Mouse (Mus musculus): ENCODE results near the gene Zmiz1. TPM values are rescaled to one million over a fixed set of nuclear protein-coding genes. Genes with fewer than 3 reads are reported as not detected.

The Zmiz1 gene
- polyA plus RNA-seq, 1 experiment from 2014 or later = 18.0 TPM

DNA sequence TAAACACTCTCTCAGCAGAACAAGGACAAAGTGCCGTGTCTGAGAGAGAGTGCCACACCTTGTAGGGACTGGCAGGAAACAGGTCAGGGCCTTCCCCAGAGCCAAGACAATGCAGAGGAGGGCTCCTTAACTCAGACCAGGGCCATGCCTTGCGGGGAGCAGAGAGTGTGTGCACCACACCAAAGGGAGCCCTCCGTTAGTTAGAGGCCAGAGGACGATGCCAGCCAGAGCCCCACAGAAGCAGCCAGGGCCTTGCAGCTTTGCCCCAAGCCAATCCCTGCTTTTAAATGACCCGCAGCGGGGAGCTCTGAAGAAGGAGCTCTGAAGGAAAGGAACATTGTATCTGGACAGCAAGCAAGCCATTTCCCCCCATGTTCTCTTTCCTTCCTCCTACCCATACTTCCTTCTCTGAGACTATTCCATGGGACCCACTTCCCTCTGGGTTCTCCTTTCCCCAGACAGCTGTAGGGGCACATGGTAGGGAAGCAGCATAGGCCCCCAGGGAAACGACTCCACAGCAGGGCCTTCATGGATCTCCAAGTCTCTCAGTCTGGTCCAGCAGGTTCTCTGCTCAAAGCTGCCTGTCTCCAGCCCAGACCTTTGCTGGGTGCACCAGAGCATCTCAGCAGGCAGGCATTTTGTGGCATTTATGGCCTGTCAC is 204.8 kb downstream of the Zmiz1 start:
- WGBS = 76% methylated on average over 7 of the region's 7 CpGs
- Histone ChIP-seq H3K4me1 (ENCODE audit: insufficient read depth, low read depth, low read length) (no peaks in the 10 kb centered on the region), H3K27me3 (replicated peaks; ENCODE audit: insufficient read depth, low read length) (no peaks in the 10 kb centered on the region), H3K9me3 (ENCODE audit: low read length) (no peaks in the 10 kb centered on the region), H3K27ac (ENCODE audit: low read length) (no peak overlapping the region), H3K9ac (replicated peaks; ENCODE audit: low read depth) (no peak overlapping the region), H3K4me3 (ENCODE audit: low read depth, low read length) (no peak overlapping the region), H3K36me3 (ENCODE audit: insufficient read depth, low read length) (peaks cover 22% of the 10 kb centered on the region), H3K4me2 (replicated peaks; ENCODE audit: low read depth, low read length) (no peak overlapping the region)
- DNase-seq (ENCODE audit: low spot score) = no peak
- ATAC-seq = peak; percentile 39; the same call in 1 of the 2 replicates
- no peak for TF ChIP-seq EP300 (IDR thresholded peaks at IDR 0.05)
- TF ChIP-seq CTCF (IDR thresholded peaks at IDR 0.05) = no peak

GRCm38 (mm10) chr14:25664310-25664695 is 205.3 kb downstream of the Zmiz1 start:
- H3K4me3 ChIP-seq (ENCODE audit: low read depth, low read length) = no peak overlapping the region
- no peak overlapping the region for H3K9ac ChIP-seq (replicated peaks; ENCODE audit: low read depth)
- H3K4me1 ChIP-seq (ENCODE audit: insufficient read depth, low read depth, low read length) = no peaks in the 10 kb centered on the region
- H3K27ac ChIP-seq (ENCODE audit: low read length) = no peak overlapping the region
- peaks cover 22% of the 10 kb centered on the region for H3K36me3 ChIP-seq (ENCODE audit: insufficient read depth, low read length)
- no peak for TF ChIP-seq CTCF (IDR thresholded peaks at IDR 0.05)
- no peak for TF ChIP-seq EP300 (IDR thresholded peaks at IDR 0.05)
- no peaks in the 10 kb centered on the region for H3K9me3 ChIP-seq (ENCODE audit: low read length)
- WGBS = 80% methylated on average over 7 of the region's 7 CpGs
- no peak for ATAC-seq
- no peak for DNase-seq (ENCODE audit: low spot score)
- no peaks in the 10 kb centered on the region for H3K27me3 ChIP-seq (replicated peaks; ENCODE audit: insufficient read depth, low read length)
- no peak overlapping the region for H3K4me2 ChIP-seq (replicated peaks; ENCODE audit: low read depth, low read length)

- ATAC-seq (no peak), DNase-seq (ENCODE audit: low spot score) (no peak)
- peaks cover 22% of the 10 kb centered on the region for H3K36me3 ChIP-seq (ENCODE audit: insufficient read depth, low read length)
- no peak overlapping the region for H3K4me3 ChIP-seq (ENCODE audit: low read depth, low read length)
- H3K27me3 ChIP-seq (replicated peaks; ENCODE audit: insufficient read depth, low read length) = no peaks in the 10 kb centered on the region
- no peaks in the 10 kb centered on the region for H3K4me1 ChIP-seq (ENCODE audit: insufficient read depth, low read depth, low read length)
- no peak overlapping the region for H3K4me2 ChIP-seq (replicated peaks; ENCODE audit: low read depth, low read length)
- H3K9me3 ChIP-seq (ENCODE audit: low read length) = no peaks in the 10 kb centered on the region
- H3K27ac ChIP-seq (ENCODE audit: low read length) = no peak overlapping the region
- H3K9ac ChIP-seq (replicated peaks; ENCODE audit: low read depth) = no peak overlapping the region
- no peak for TF ChIP-seq EP300 (IDR thresholded peaks at IDR 0.05)
- TF ChIP-seq CTCF (IDR thresholded peaks at IDR 0.05) = no peak
- WGBS = 70% methylated on average over 19 of the region's 19 CpGs
Measured at GRCm38 (mm10) chr14:25665314-25665970, 206.5 kb downstream of the Zmiz1 start.

GRCm38 (mm10) chr14:25666668-25667376 is 207.8 kb downstream of the Zmiz1 start:
- TF ChIP-seq CTCF (IDR thresholded peaks at IDR 0.05) (peak; percentile 66), EP300 (IDR thresholded peaks at IDR 0.05) (no peak)
- 81% methylated on average over 2 of the region's 2 CpGs for WGBS
- H3K4me2 ChIP-seq (replicated peaks; ENCODE audit: low read depth, low read length) = no peak overlapping the region
- DNase-seq (ENCODE audit: low spot score) (no peak), ATAC-seq (no peak)
- peaks cover 17% of the 10 kb centered on the region for H3K36me3 ChIP-seq (ENCODE audit: insufficient read depth, low read length)
- H3K9ac ChIP-seq (replicated peaks; ENCODE audit: low read depth) = no peak overlapping the region
- no peak overlapping the region for H3K4me3 ChIP-seq (ENCODE audit: low read depth, low read length)
- H3K4me1 ChIP-seq (ENCODE audit: insufficient read depth, low read depth, low read length) = no peaks in the 10 kb centered on the region
- no peak overlapping the region for H3K27ac ChIP-seq (ENCODE audit: low read length)
- no peaks in the 10 kb centered on the region for H3K27me3 ChIP-seq (replicated peaks; ENCODE audit: insufficient read depth, low read length)
- H3K9me3 ChIP-seq (ENCODE audit: low read length) = no peaks in the 10 kb centered on the region

DNA sequence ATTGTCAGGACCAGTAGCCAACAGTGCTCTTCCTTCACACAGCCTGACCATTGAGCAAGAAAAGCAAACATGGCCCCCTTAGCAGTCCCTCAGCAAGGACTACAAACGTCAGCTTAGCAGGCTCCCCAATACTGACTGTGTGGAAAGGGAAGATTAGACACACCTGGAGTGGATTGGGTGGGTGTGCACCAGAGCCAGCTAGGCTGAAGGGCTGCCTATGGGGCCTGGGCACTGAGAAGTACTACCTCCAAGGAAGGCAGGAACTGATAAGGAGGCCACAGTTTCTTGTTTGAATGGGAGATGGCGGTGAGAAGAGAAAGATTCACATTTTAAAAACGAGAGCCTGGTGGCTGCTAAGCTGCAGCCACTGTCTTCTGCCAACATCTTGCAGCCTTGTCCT is 208.6 kb downstream of the Zmiz1 start:
- H3K4me1 ChIP-seq (ENCODE audit: insufficient read depth, low read depth, low read length) = no peaks in the 10 kb centered on the region
- no peak overlapping the region for H3K4me3 ChIP-seq (ENCODE audit: low read depth, low read length)
- TF ChIP-seq CTCF (IDR thresholded peaks at IDR 0.05) (no peak), EP300 (IDR thresholded peaks at IDR 0.05) (no peak)

GRCm38 (mm10) chr14:25679625-25680024 is 220.6 kb downstream of the Zmiz1 start:
- no peak overlapping the region for H3K9ac ChIP-seq (replicated peaks; ENCODE audit: low read depth)
- TF ChIP-seq CTCF (IDR thresholded peaks at IDR 0.05) = no peak
- no peak for TF ChIP-seq EP300 (IDR thresholded peaks at IDR 0.05)
- no peaks in the 10 kb centered on the region for H3K27me3 ChIP-seq (replicated peaks; ENCODE audit: insufficient read depth, low read length)
- no peak overlapping the region for H3K27ac ChIP-seq (ENCODE audit: low read length)
- no peaks in the 10 kb centered on the region for H3K36me3 ChIP-seq (ENCODE audit: insufficient read depth, low read length)
- H3K9me3 ChIP-seq (ENCODE audit: low read length) = no peaks in the 10 kb centered on the region
- no peak overlapping the region for H3K4me3 ChIP-seq (ENCODE audit: low read depth, low read length)
- no peak overlapping the region for H3K4me2 ChIP-seq (replicated peaks; ENCODE audit: low read depth, low read length)
- no peak for DNase-seq (ENCODE audit: low spot score)
- ATAC-seq = no peak
- no peaks in the 10 kb centered on the region for H3K4me1 ChIP-seq (ENCODE audit: insufficient read depth, low read depth, low read length)
- 43% methylated on average over 7 of the region's 7 CpGs for WGBS

More for the DNA sequence above, 208.6 kb downstream of the Zmiz1 start:
- Histone ChIP-seq H3K27ac (ENCODE audit: low read length) (no peak overlapping the region), H3K9ac (replicated peaks; ENCODE audit: low read depth) (no peak overlapping the region), H3K9me3 (ENCODE audit: low read length) (no peaks in the 10 kb centered on the region), H3K36me3 (ENCODE audit: insufficient read depth, low read length) (peaks cover 13% of the 10 kb centered on the region), H3K27me3 (replicated peaks; ENCODE audit: insufficient read depth, low read length) (no peaks in the 10 kb centered on the region), H3K4me2 (replicated peaks; ENCODE audit: low read depth, low read length) (no peak overlapping the region)
- WGBS = 51% methylated on average over 3 of the region's 3 CpGs
- ATAC-seq = no peak
- no peak for DNase-seq (ENCODE audit: low spot score)
